Mouse (Mus musculus) liver, postnatal 0 days (tissue): ENCODE measurements at regions not wholly inside any gene's neighbourhood (a gene's known extent, or its start where the extent isn't known, plus 50 kb on each side); places are given as distances from the start of the nearest gene placed in this dataset.

ENCODE experiments used
- ATAC-seq: fragments of 200-750 bp; cut with Nextera tagmentation; 2 replicates; pipeline ENCODE4 v1.8.0; 2017; ENCODE audit warnings: mild to moderate bottlenecking, moderate library complexity
- DNase-seq: peaks from one replicate; pipeline ENCODE4 v3.0.0-alpha.2; 2016
- H3K27ac ChIP-seq: fragments of 300-500 bp; sonication (generic); 2 replicates; pipeline ENCODE4 v1.5.1; 2014; ENCODE audit warnings: antibody characterized with exemption, moderate library complexity, mild to moderate bottlenecking, low read depth
- H3K27me3 ChIP-seq: fragments of 300-500 bp; sonication (generic); 2 replicates; pipeline ENCODE4 v1.6.1; 2014; ENCODE audit warnings: low read length, control low read depth, mixed read lengths; ENCODE audit not compliant: insufficient read depth
- H3K36me3 ChIP-seq: fragments of 300-500 bp; sonication (generic); replicated peaks from 2 replicates; pipeline ENCODE4 v1.6.1; 2014; ENCODE audit warnings: mild to moderate bottlenecking, control low read depth, low read length, moderate library complexity, mixed read lengths; ENCODE audit not compliant: insufficient read depth
- H3K4me1 ChIP-seq: fragments of 300-500 bp; sonication (generic); 2 replicates; pipeline ENCODE4 v1.6.1; 2014; ENCODE audit warnings: antibody characterized with exemption, mild to moderate bottlenecking, control low read depth; ENCODE audit not compliant: insufficient read depth
- H3K4me2 ChIP-seq: fragments of 300-500 bp; sonication (generic); 2 replicates; pipeline ENCODE4 v1.6.1; 2014; ENCODE audit warnings: low read depth, mild to moderate bottlenecking, low read length, moderate library complexity, mixed read lengths
- H3K4me3 ChIP-seq: fragments of 300-500 bp; sonication (generic); 2 replicates; pipeline ENCODE4 v1.5.1; 2014; ENCODE audit warnings: low read depth, low read length
- H3K9ac ChIP-seq: fragments of 300-500 bp; sonication (generic); replicated peaks from 2 replicates; pipeline ENCODE4 v1.6.1; 2014; ENCODE audit warnings: mild to moderate bottlenecking, moderate library complexity
- H3K9me3 ChIP-seq: fragments of 300-500 bp; sonication (generic); 2 replicates; pipeline ENCODE4 v1.6.1; 2016; ENCODE audit warnings: mild to moderate bottlenecking, control low read depth, low read length, mixed read lengths
- CTCF ChIP-seq: sonication (generic); IDR thresholded peaks from 2 replicates; pipeline ENCODE4 v1.5.1; 2016; ENCODE audit warnings: antibody characterized with exemption, low read depth
- EP300 ChIP-seq: IDR thresholded peaks from 2 replicates; pipeline ENCODE4 v1.6.1; 2016; ENCODE audit warnings: antibody characterized with exemption, low read depth, mild to moderate bottlenecking
- WGBS: fragments of 180-500 bp; shearing (Covaris S2); extraction: QIAGEN DNeasy Blood & Tissue Kit; methylation state at CpG from one replicate; pipeline ENCODE4 v1.1.7; 2014; ENCODE audit not compliant: insufficient replicate concordance; 5-methylcytosine and 5-hydroxymethylcytosine counted together

DNA sequence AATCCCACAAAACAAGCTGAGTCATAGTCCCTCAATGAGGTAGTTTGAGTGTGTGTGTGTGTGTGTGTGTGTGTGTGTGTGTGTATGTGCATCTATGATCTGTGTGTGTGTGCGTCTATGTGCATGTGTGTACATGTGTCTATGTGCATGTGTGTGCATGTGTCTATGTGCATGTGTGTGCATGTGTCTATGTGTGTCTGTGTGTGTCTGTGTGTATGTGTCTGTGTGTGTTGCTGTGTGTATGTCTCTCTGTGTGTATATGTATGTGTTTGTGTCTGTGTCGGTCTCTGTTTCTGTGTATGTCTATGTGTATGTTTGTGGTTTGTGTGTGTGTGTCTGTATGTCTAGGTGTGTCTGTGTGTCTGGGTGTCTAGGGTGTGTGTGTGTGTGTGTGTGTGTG is 309.1 kb upstream of the Brinp3 start:
- Histone ChIP-seq H3K9ac (no peak overlapping the region), H3K4me3 (no peak overlapping the region), H3K4me1 (no peaks in the 10 kb centered on the region), H3K9me3 (peaks cover 2% of the 10 kb centered on the region; the same call in 1 of the 2 replicates), H3K4me2 (no peak overlapping the region), H3K27ac (no peak overlapping the region), H3K27me3 (no peaks in the 10 kb centered on the region), H3K36me3 (no peaks in the 10 kb centered on the region)
- no peak for DNase-seq
- ATAC-seq = no peak
- TF ChIP-seq EP300 = no peak
- no peak for TF ChIP-seq CTCF
- WGBS = 87% methylated on average over 2 of the region's 2 CpGs

DNA sequence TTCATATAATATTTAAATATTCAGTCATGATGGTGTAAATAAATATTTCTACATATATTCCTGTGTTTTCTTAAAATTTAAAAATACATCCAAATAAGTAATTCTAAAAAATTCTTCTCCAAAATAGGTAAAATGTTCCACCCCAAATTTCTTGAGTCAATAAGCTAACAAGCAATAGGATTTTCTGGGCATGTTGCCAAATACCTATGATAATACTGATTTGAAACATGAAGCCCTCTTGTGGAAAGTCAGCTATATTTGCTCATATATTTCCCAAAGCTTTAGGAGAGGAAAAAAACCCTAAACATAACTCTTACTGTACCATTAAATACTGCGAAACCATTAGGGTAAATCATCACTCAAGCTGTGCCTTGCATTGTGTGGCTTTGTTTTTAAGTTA is 282.9 kb upstream of the Brinp3 start:
- no peaks in the 10 kb centered on the region for H3K36me3 ChIP-seq
- no peak overlapping the region for H3K27ac ChIP-seq
- TF ChIP-seq CTCF = no peak
- no peaks in the 10 kb centered on the region for H3K4me1 ChIP-seq
- WGBS = 68% methylated on average over 1 of the region's 1 CpGs
- H3K4me2 ChIP-seq = no peak overlapping the region
- no peaks in the 10 kb centered on the region for H3K9me3 ChIP-seq
- no peaks in the 10 kb centered on the region for H3K27me3 ChIP-seq
- H3K4me3 ChIP-seq = no peak overlapping the region
- no peak for ATAC-seq
- no peak for DNase-seq
- no peak overlapping the region for H3K9ac ChIP-seq

DNA sequence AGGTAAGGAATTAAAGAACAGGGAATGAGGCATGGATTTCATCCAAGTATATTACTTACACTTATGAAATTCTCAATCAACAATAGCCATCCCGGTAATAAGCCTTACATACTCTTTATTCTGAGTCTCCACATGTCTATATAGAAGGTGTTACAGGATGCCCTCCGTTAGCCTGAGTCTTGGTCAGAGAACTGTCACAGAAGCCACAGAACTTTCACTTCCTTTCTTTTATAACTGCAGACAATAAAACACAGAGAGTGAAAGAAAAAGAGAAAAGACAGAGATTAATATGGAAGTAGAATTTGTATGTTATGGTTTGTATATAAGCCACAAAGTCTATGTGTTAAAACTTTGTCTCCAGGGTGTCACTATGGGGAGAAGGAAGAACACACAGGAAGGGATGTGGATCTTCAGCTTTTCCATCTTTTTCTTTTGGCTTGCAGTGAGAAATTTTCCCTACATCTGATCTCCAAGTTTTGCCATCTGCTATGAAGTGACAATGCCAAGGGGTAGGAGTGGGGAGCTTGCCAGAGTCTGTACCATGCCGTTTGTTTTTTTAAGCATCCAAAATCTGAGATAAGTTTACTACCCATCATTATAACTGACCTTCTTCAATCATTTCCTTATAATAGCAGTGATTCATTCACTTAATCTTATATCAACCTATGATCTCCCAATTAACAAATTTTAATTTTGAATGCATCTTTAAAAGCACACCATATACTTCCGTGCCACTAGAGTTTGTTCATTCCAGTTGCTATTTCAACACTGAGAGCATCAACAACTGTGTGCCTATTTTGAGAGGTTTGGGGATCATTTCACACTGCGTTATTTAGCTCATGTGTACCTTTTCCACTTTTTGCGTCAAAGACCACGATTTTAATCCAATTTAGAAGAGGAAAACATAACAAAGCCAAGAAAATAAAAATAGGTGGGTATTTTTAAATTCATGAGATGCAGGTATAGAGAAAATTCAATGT is 262.8 kb upstream of the Brinp3 start:
- no peaks in the 10 kb centered on the region for H3K4me1 ChIP-seq
- ATAC-seq = no peak
- H3K4me3 ChIP-seq = no peak overlapping the region
- no peak overlapping the region for H3K27ac ChIP-seq
- 70% methylated on average over 7 of the region's 7 CpGs for WGBS
- H3K36me3 ChIP-seq = no peaks in the 10 kb centered on the region
- H3K9me3 ChIP-seq = no peaks in the 10 kb centered on the region
- no peak overlapping the region for H3K4me2 ChIP-seq
- no peak overlapping the region for H3K9ac ChIP-seq
- no peaks in the 10 kb centered on the region for H3K27me3 ChIP-seq
- TF ChIP-seq CTCF (no peak), EP300 (no peak)
- DNase-seq = no peak

DNA sequence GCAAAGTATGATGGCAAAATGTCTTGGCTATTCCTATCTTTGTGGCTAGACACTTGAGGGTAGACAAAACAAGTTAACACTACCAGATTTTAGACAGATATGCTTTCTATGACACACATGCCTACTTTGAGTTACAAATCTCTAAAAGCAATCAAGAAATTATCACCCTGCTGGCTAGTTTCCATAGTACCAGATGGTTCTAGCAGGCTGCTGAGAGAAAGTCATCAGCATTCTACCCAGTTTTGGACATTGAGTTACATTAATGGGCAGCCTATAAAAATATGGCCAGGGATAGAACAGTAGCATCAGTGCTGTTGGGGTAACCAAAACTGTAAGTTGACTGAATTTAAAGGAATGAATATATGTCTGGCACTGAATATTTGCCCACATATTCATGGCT is 234.2 kb upstream of the Brinp3 start:
- Histone ChIP-seq H3K36me3 (no peaks in the 10 kb centered on the region), H3K9ac (no peak overlapping the region), H3K9me3 (no peaks in the 10 kb centered on the region), H3K4me1 (no peaks in the 10 kb centered on the region), H3K27ac (no peak overlapping the region), H3K4me3 (no peak overlapping the region), H3K27me3 (no peaks in the 10 kb centered on the region), H3K4me2 (no peak overlapping the region)
- ATAC-seq (no peak), DNase-seq (no peak)
- TF ChIP-seq CTCF (no peak), EP300 (no peak)

DNA sequence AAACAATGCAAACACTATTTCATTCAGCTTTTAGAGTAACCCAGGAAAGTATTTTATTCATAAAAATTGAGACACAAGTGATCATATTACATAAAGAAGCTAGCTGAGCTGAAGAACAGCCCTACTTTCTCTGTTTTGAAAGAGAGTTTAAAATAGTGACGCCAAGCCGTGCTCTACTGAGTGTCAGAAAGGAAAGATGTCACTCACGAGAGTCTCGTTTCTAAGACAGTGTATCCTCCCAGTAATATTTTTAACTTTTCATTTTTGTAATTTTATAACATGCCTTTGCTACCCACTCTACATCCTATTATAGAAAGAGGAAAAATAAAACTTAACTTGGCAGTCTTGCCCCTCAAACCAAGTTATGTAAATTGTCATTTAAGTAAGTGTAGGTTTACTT is 195.5 kb upstream of the Brinp3 start:
- Histone ChIP-seq H3K4me2 (no peak overlapping the region), H3K4me1 (no peaks in the 10 kb centered on the region), H3K9ac (no peak overlapping the region), H3K27ac (no peak overlapping the region), H3K4me3 (no peak overlapping the region), H3K36me3 (no peaks in the 10 kb centered on the region), H3K9me3 (no peaks in the 10 kb centered on the region), H3K27me3 (no peaks in the 10 kb centered on the region)
- DNase-seq (no peak), ATAC-seq (no peak)
- TF ChIP-seq EP300 (no peak), CTCF (no peak)
- 76% methylated on average over 4 of the region's 4 CpGs for WGBS

DNA sequence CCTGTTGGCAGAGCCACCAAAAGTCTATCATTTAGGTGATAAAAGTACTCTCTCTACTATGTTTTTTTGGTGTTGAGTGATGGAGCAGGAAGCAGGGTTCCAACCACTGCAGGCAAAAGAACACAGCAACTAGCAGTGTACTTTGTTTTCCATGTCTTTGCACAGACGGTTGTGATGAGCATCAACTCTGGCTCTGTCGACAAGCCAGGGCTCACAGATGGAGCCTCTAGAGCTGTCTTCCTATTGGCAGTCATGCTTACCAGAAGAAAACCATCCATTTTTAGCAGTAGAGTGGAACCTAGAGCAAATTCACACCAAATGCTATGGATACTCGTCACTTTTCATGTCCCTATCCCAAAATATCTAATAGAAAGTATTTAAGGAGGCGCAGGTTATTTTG is 182.0 kb upstream of the Brinp3 start:
- Histone ChIP-seq H3K9me3 (no peaks in the 10 kb centered on the region), H3K4me2 (no peak overlapping the region), H3K36me3 (no peaks in the 10 kb centered on the region), H3K9ac (no peak overlapping the region), H3K27ac (no peak overlapping the region), H3K4me3 (no peak overlapping the region), H3K4me1 (no peaks in the 10 kb centered on the region), H3K27me3 (no peaks in the 10 kb centered on the region)
- TF ChIP-seq CTCF = no peak
- TF ChIP-seq EP300 = no peak
- no peak for ATAC-seq
- 70% methylated on average over 4 of the region's 4 CpGs for WGBS
- DNase-seq = no peak
